Mouse (Mus musculus) ovary, adult 10 weeks (tissue): ENCODE measurements around the gene Aadacl2. TPM values are rescaled to one million over a fixed set of nuclear protein-coding genes. Genes with fewer than 3 reads are reported as not detected.

Experiments
- polyA plus RNA-seq: library from polyadenylated mRNA; stranded (reverse); fragments of 350-450 nt; fragmentation: Illumina TruSeq; extraction: RNeasy Lipid Tissue Mini Kit (QIAGEN cat#74804); gene quantifications from one replicate; pipeline ENCODE4 v1.2.3, GENCODE M21; 2014

Aadacl2 gene
- not detected for polyA plus RNA-seq

GRCm38 (mm10) chr3:60006443-60006842, at the start of gene Aadacl2:
Gene Aadacl2 (plus strand): TSS chr3:60006743.

GRCm38 (mm10) chr3:60025417-60025816, 18.9 kb downstream of the Aadacl2 start, which contains the start of gene Aadac:
Gene Aadac (plus strand): TSS chr3:60025717.

Other genes with a start within 250 kb of the Aadacl2 start
- not detected for gene Gm8298, start 145.7 kb upstream of the Aadacl2 start, polyA plus RNA-seq
- not detected for gene C130079G13Rik, start 81.5 kb upstream of the Aadacl2 start, polyA plus RNA-seq
- gene Aadac, start 19.0 kb downstream of the Aadacl2 start, polyA plus RNA-seq = 2.5 TPM
- 2.3 TPM for gene Sucnr1, start 75.1 kb downstream of the Aadacl2 start, polyA plus RNA-seq